Mouse (Mus musculus) cerebellum, postnatal 14 days (tissue): ENCODE measurements around the gene Samd3.

Experiments
- DNase-seq, 2 experiments: peaks; one replicate each; pipeline ENCODE4 v3.0.0; 2021; ENCODE audit warnings: mixed read lengths in 2 of 2

The Samd3 gene

GRCm38 (mm10) chr10:26229488-26229887 is at the start of gene Samd3:
Gene Samd3, plus strand, starts transcription at chr10:26229707.
- DNase-seq, result no peak

GRCm38 (mm10) chr10:26185289-26185688 is 44.2 kb upstream of the Samd3 start:
- no peak for DNase-seq

GRCm38 (mm10) chr10:26190811-26191210 is 38.7 kb upstream of the Samd3 start:
- no peak for DNase-seq

- no peak for DNase-seq
These were observed 34.6 kb upstream of the Samd3 start for GRCm38 (mm10) chr10:26194892-26195291.

GRCm38 (mm10) chr10:26202708-26203368 is 26.7 kb upstream of the Samd3 start:
- DNase-seq, result no peak

GRCm38 (mm10) chr10:26220729-26221128 is 8.8 kb upstream of the Samd3 start:
- DNase-seq, result no peak

- no peak for DNase-seq
These were observed 3.3 kb upstream of the Samd3 start for GRCm38 (mm10) chr10:26226241-26226640.

- DNase-seq, result no peak
These were observed 2.8 kb upstream of the Samd3 start for GRCm38 (mm10) chr10:26226734-26227133.

GRCm38 (mm10) chr10:26228187-26228586 is 1.3 kb upstream of the Samd3 start:
- no peak for DNase-seq

- DNase-seq, result no peak
These were observed 2.7 kb downstream of the Samd3 start for GRCm38 (mm10) chr10:26232071-26232653.

- no peak for DNase-seq
These were observed 9.1 kb downstream of the Samd3 start for GRCm38 (mm10) chr10:26238559-26238958.

GRCm38 (mm10) chr10:26239090-26239489 is 9.6 kb downstream of the Samd3 start:
- no peak for DNase-seq

- DNase-seq, result no peak
These were observed 13.7 kb downstream of the Samd3 start for GRCm38 (mm10) chr10:26243203-26243602.

- DNase-seq, result no peak
These were observed 15.0 kb downstream of the Samd3 start for GRCm38 (mm10) chr10:26244466-26244865.

GRCm38 (mm10) chr10:26249426-26250165 is 20.1 kb downstream of the Samd3 start:
- no peak for DNase-seq

GRCm38 (mm10) chr10:26259908-26260307 is 30.4 kb downstream of the Samd3 start:
- no peak for DNase-seq

GRCm38 (mm10) chr10:26263744-26264459 is 34.4 kb downstream of the Samd3 start:
- DNase-seq, result no peak

- DNase-seq, result no peak
These were observed 45.9 kb downstream of the Samd3 start for GRCm38 (mm10) chr10:26275414-26275813.

- peak; percentile 15 to 20 for DNase-seq
These were observed 50.5 kb downstream of the Samd3 start for GRCm38 (mm10) chr10:26280009-26280408.

GRCm38 (mm10) chr10:26287136-26287535 is 57.6 kb downstream of the Samd3 start:
- no peak for DNase-seq

- peak; percentile 35 to 46 for DNase-seq
These were observed 67.7 kb downstream of the Samd3 start for GRCm38 (mm10) chr10:26297200-26297599.

GRCm38 (mm10) chr10:26297626-26298025 is 68.1 kb downstream of the Samd3 start:
- DNase-seq, result peak in 1 of 2 experiments; percentile 8

- DNase-seq, result no peak
These were observed 72.8 kb downstream of the Samd3 start for GRCm38 (mm10) chr10:26302336-26302735.
